Mouse (Mus musculus): ENCODE measurements around the gene Ctu2. TPM values are rescaled to one million over a fixed set of nuclear protein-coding genes. Genes with fewer than 3 reads are reported as not detected.

Ctu2 gene
- polyA plus RNA-seq, 1 experiment from 2014 or later: 69.2 TPM

GRCm38 (mm10) chr8:122531312-122531711, 55.4 kb downstream of the Ctu2 start:
- no peaks in the 10 kb centered on the region for H3K9me3 ChIP-seq
- H3K27me3 ChIP-seq: no peaks in the 10 kb centered on the region
- no peak overlapping the region for H3K4me3 ChIP-seq
- H3K27ac ChIP-seq: no peak overlapping the region
- H3K36me3 ChIP-seq: no peaks in the 10 kb centered on the region
- 85% methylated on average over 8 of the region's 8 CpGs for WGBS
- H3K9ac ChIP-seq: no peak overlapping the region
- H3K4me1 ChIP-seq (replicated peaks): 0 out of 2 replicates have a peak, but pooled peaks cover 2% of the 10 kb centered on the region
- no peak overlapping the region for H3K4me2 ChIP-seq
- ATAC-seq (ENCODE audit: low FRiP score): no peak

Small RNAs within 50 kb of the gene (microRNA-seq; reads per million reads assigned to microRNA genes)
- not detected for gene Gm24366

Other genes starting within 250 kb of the Ctu2 start
- gene Zfpm1, start 194.0 kb upstream of the Ctu2 start, polyA plus RNA-seq (2015; fragmentation: Nextera tagmentation; extraction: Ambion mirVana): 1.4 and 1.5 TPM in 2 replicates
- gene Trhr2, start 115.4 kb upstream of the Ctu2 start, polyA plus RNA-seq (2015; fragmentation: Nextera tagmentation; extraction: Ambion mirVana): not detected in 2 replicates
- gene Zc3h18, start 99.5 kb upstream of the Ctu2 start, polyA plus RNA-seq (2015; fragmentation: Nextera tagmentation; extraction: Ambion mirVana): 38.0 and 38.5 TPM in 2 replicates
- gene Il17c, start 54.1 kb upstream of the Ctu2 start, polyA plus RNA-seq (2015; fragmentation: Nextera tagmentation; extraction: Ambion mirVana): 0.28 TPM in 1 of 2 replicates, not detected in the other
- 42.7 and 46.2 TPM in 2 replicates for gene Cyba, start 43.2 kb upstream of the Ctu2 start, polyA plus RNA-seq (2015; fragmentation: Nextera tagmentation; extraction: Ambion mirVana)
- gene Mvd, start 32.7 kb upstream of the Ctu2 start, polyA plus RNA-seq (2015; fragmentation: Nextera tagmentation; extraction: Ambion mirVana): 44.7 and 48.2 TPM in 2 replicates
- not detected in 2 replicates for gene Snai3, start 15.4 kb upstream of the Ctu2 start, polyA plus RNA-seq (2015; fragmentation: Nextera tagmentation; extraction: Ambion mirVana)
- 37.1 and 37.9 TPM in 2 replicates for gene Rnf166, start 79 bp upstream of the Ctu2 start, polyA plus RNA-seq (2015; fragmentation: Nextera tagmentation; extraction: Ambion mirVana)
- 2.5 and 3.2 TPM in 2 replicates for gene Piezo1, start 75.2 kb downstream of the Ctu2 start, polyA plus RNA-seq (2015; fragmentation: Nextera tagmentation; extraction: Ambion mirVana)
- gene Cdt1, start 91.9 kb downstream of the Ctu2 start, polyA plus RNA-seq (2015; fragmentation: Nextera tagmentation; extraction: Ambion mirVana): 9.9 and 10.4 TPM in 2 replicates
- 153 and 157 TPM in 2 replicates for gene Aprt, start 100.8 kb downstream of the Ctu2 start, polyA plus RNA-seq (2015; fragmentation: Nextera tagmentation; extraction: Ambion mirVana)
- 5.4 and 6.1 TPM in 2 replicates for gene Galns, start 135.3 kb downstream of the Ctu2 start, polyA plus RNA-seq (2015; fragmentation: Nextera tagmentation; extraction: Ambion mirVana)
- gene Trappc2l, start 135.5 kb downstream of the Ctu2 start, polyA plus RNA-seq (2015; fragmentation: Nextera tagmentation; extraction: Ambion mirVana): 98.9 and 101 TPM in 2 replicates
- gene Pabpn1l, start 146.6 kb downstream of the Ctu2 start, polyA plus RNA-seq (2015; fragmentation: Nextera tagmentation; extraction: Ambion mirVana): not detected in 2 replicates
- gene Cbfa2t3, start 223.0 kb downstream of the Ctu2 start, polyA plus RNA-seq (2015; fragmentation: Nextera tagmentation; extraction: Ambion mirVana): 27.2 and 30.2 TPM in 2 replicates